15 mouse cellular contexts compared by ENCODE assay signal in the genomic region with DNA sequence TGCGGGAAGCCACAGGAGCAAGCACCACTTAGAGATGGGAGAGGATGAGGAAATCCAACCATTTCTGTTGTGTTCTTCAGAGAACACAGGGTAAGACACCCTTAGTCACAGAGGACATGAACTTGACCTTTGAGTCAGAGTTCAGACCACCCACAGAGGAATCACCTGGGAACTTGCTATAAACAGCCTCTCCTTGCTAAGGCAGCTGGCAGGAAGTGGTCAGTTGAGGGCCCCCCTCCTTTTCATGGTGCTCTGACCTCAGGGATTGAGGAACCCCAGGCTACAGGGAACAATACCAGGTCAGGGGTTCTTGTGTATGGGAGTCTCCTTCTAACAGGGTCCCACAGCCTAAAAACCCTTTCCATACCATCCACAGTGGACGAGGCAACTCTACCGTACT. TPM values are rescaled to one million over a fixed set of nuclear protein-coding genes. Genes with fewer than 3 reads are reported as not detected.
DNase-seq lines count a peak whose midpoint lies in the region; ATAC-seq and TF ChIP-seq lines count a peak whose summit lies in the region.
"Had no signal": no experiment of that assay in that cellular context is flagged by ENCODE, and none has a peak within 500 bp of the region (broad histone marks: within the 10 kb centered on the region; RNA-seq: fewer than 3 reads in every experiment).

No protein-coding gene starts in this region.

- no peak for ATAC-seq in kidney, embryonic 15.5 days (replicated peaks; ENCODE audit: low FRiP score)
- peak; percentile 79 for ATAC-seq in granulocyte monocyte progenitor cell, adult 5-6 weeks (replicated peaks; ENCODE audit: poor library complexity, severe bottlenecking)
- ATAC-seq in neural tube, embryonic 15.5 days (ENCODE audit: low FRiP score) = no peak
- ATAC-seq: intestine, embryonic 15.5 days had no signal

- no peak for TF ChIP-seq CTCF in kidney, adult 2 months (conservative IDR thresholded peaks at IDR 0.05; ENCODE audit: insufficient read depth, insufficient read length, low read depth, low read length)

- H3K27me3 ChIP-seq in kidney, embryonic 15.5 days = no peaks in the 10 kb centered on the region
- H3K27me3 ChIP-seq in kidney, adult 2 months (replicated peaks; ENCODE audit: control insufficient read depth, insufficient read depth, low read length) = no peaks in the 10 kb centered on the region
- no peaks in the 10 kb centered on the region for H3K27me3 ChIP-seq in neural tube, embryonic 15.5 days (replicated peaks)
- H3K27me3 ChIP-seq: heart, embryonic 15.5 days; intestine, embryonic 15.5 days; liver, embryonic 15.5 days; neural tube, embryonic 12.5 days had no signal

- no peaks in the 10 kb centered on the region for H3K36me3 ChIP-seq in kidney, embryonic 15.5 days
- no peaks in the 10 kb centered on the region for H3K36me3 ChIP-seq in kidney, adult 2 months (ENCODE audit: control insufficient read depth, insufficient read depth, low read length)
- no peaks in the 10 kb centered on the region for H3K36me3 ChIP-seq in neural tube, embryonic 15.5 days
- H3K36me3 ChIP-seq: heart, embryonic 15.5 days; intestine, embryonic 15.5 days; liver, embryonic 15.5 days; neural tube, embryonic 12.5 days had no signal

- no peak overlapping the region for H3K4me3 ChIP-seq in kidney, embryonic 15.5 days (replicated peaks)
- no peak overlapping the region for H3K4me3 ChIP-seq in kidney, adult 2 months (ENCODE audit: insufficient read depth, low read depth, low read length)
- H3K4me3 ChIP-seq in neural tube, embryonic 15.5 days (replicated peaks) = no peak overlapping the region
- H3K4me3 ChIP-seq: heart, embryonic 15.5 days; intestine, embryonic 15.5 days; liver, embryonic 15.5 days; neural tube, embryonic 12.5 days had no signal

- H3K4me1 ChIP-seq in kidney, embryonic 15.5 days = peaks cover 14% of the 10 kb centered on the region; the same call in 1 of the 2 replicates
- H3K4me1 ChIP-seq in kidney, adult 2 months (ENCODE audit: control insufficient read depth, insufficient read depth, low read length) = peaks cover 12% of the 10 kb centered on the region
- peaks cover 53% of the 10 kb centered on the region for H3K4me1 ChIP-seq in neural tube, embryonic 15.5 days

- no peaks in the 10 kb centered on the region for H3K9me3 ChIP-seq in kidney, embryonic 15.5 days (replicated peaks)
- H3K9me3 ChIP-seq in neural tube, embryonic 15.5 days (replicated peaks) = no peaks in the 10 kb centered on the region
- H3K9me3 ChIP-seq: heart, embryonic 15.5 days; intestine, embryonic 15.5 days; liver, embryonic 15.5 days; neural tube, embryonic 12.5 days had no signal

- no peak for DNase-seq in kidney, adult 2 months
- peak; percentile 84 for DNase-seq in ES-CJ7 (ENCODE audit: low read depth, low spot score)
- no peak for DNase-seq in frontal cortex, postnatal 14 days (ENCODE audit: low spot score in 2 of 2)
- DNase-seq in ovary, postnatal 14 days (ENCODE audit: low spot score) = no peak
- DNase-seq: gastrocnemius, postnatal 25 days; right cerebral cortex, postnatal 25 days had no signal

- H3K4me2 ChIP-seq in kidney, embryonic 15.5 days = no peak overlapping the region
- no peak overlapping the region for H3K4me2 ChIP-seq in neural tube, embryonic 15.5 days
- H3K4me2 ChIP-seq: heart, embryonic 15.5 days; intestine, embryonic 15.5 days; liver, embryonic 15.5 days; neural tube, embryonic 12.5 days had no signal

- 84% methylated on average over 3 of the region's 3 CpGs for WGBS in kidney, embryonic 15.5 days
- WGBS in kidney, adult 2 months = 94% methylated on average over 3 of the region's 3 CpGs
- 90% methylated on average over 3 of the region's 3 CpGs for WGBS in neural tube, embryonic 15.5 days

- no peak overlapping the region for H3K9ac ChIP-seq in kidney, embryonic 15.5 days
- no peak overlapping the region for H3K9ac ChIP-seq in neural tube, embryonic 15.5 days (replicated peaks)
- H3K9ac ChIP-seq: heart, embryonic 15.5 days; intestine, embryonic 15.5 days; liver, embryonic 15.5 days; neural tube, embryonic 12.5 days had no signal

- no peak for TF ChIP-seq POLR2A in kidney, adult 2 months (IDR thresholded peaks at IDR 0.05; ENCODE audit: low read depth, low read length)

- H3K27ac ChIP-seq in kidney, embryonic 15.5 days = 0 out of 2 replicates have a peak overlapping the region, but pooled peaks have one; percentile 1
- no peak overlapping the region for H3K27ac ChIP-seq in kidney, adult 2 months (ENCODE audit: insufficient read depth, low read depth, low read length)
- H3K27ac ChIP-seq in neural tube, embryonic 15.5 days (replicated peaks) = peak overlapping the region; percentile 76
- H3K27ac ChIP-seq: heart, embryonic 15.5 days; intestine, embryonic 15.5 days; liver, embryonic 15.5 days; neural tube, embryonic 12.5 days had no signal

RNA-seq across cellular contexts. Expression of gene Mras, which starts 20.4 kb away (rescaled TPM):
- 10.6 and 11.4 TPM in 2 replicates for polyA plus RNA-seq in kidney, embryonic 15.5 days (2015; fragmentation: Nextera tagmentation; extraction: Ambion mirVana)
- 13.7 and 14.6 TPM in 2 replicates for polyA plus RNA-seq in kidney, adult 2 months (2012; rRNA removed)
- total RNA-seq in granulocyte monocyte progenitor cell, adult 5-6 weeks (2014; fragmentation: Nextera tagmentation) = 6.7 and 19.6 TPM in 2 replicates
- total RNA-seq in granulocyte monocyte progenitor cell, adult 5-6 weeks (2017) = 3.2 and 9.2 TPM in 2 replicates
- polyA plus RNA-seq in neural tube, embryonic 15.5 days (2015; fragmentation: Nextera tagmentation; extraction: Ambion mirVana) = 42.0 and 50.9 TPM in 2 replicates
- total RNA-seq: MEL had no signal

RNA-seq across cellular contexts. Expression of gene Nme9, which starts 34.5 kb away (rescaled TPM):
- 0.30 TPM in 1 of 2 replicates, not detected in the other for polyA plus RNA-seq in kidney, embryonic 15.5 days (2015; fragmentation: Nextera tagmentation; extraction: Ambion mirVana)
- polyA plus RNA-seq in kidney, adult 2 months (2012; rRNA removed) = 0.16 TPM in 1 of 2 replicates, not detected in the other
- total RNA-seq in granulocyte monocyte progenitor cell, adult 5-6 weeks (2014; fragmentation: Nextera tagmentation) = not detected in 2 replicates
- not detected in 2 replicates for total RNA-seq in granulocyte monocyte progenitor cell, adult 5-6 weeks (2017)
- 0.13 and 0.29 TPM in 2 replicates for polyA plus RNA-seq in neural tube, embryonic 15.5 days (2015; fragmentation: Nextera tagmentation; extraction: Ambion mirVana)
- total RNA-seq: adrenal gland, adult 18-20 months; gastrocnemius, postnatal 25 days had no signal
- polyA plus RNA-seq: liver, embryonic 15.5 days; neural tube, embryonic 12.5 days had no signal

RNA-seq across cellular contexts. Expression of gene Esyt3, which starts 58.5 kb away (rescaled TPM):
- 0.35 and 0.54 TPM in 2 replicates for polyA plus RNA-seq in kidney, embryonic 15.5 days (2015; fragmentation: Nextera tagmentation; extraction: Ambion mirVana)
- polyA plus RNA-seq in kidney, adult 2 months (2012; rRNA removed) = 0.38 and 0.61 TPM in 2 replicates
- not detected in 2 replicates for total RNA-seq in granulocyte monocyte progenitor cell, adult 5-6 weeks (2014; fragmentation: Nextera tagmentation)
- total RNA-seq in granulocyte monocyte progenitor cell, adult 5-6 weeks (2017) = not detected in 2 replicates
- 0.60 and 0.64 TPM in 2 replicates for polyA plus RNA-seq in neural tube, embryonic 15.5 days (2015; fragmentation: Nextera tagmentation; extraction: Ambion mirVana)
- total RNA-seq: MEL had no signal
